Mouse (Mus musculus) hindbrain, embryonic 15.5 days (tissue): ENCODE data around the gene Dlgap3. TPM values are rescaled to one million over a fixed set of nuclear protein-coding genes. Genes with fewer than 3 reads are reported as not detected.

ENCODE experiments used
- ATAC-seq: fragments of 200-750 bp; cut with Nextera tagmentation; 2 replicates; pipeline ENCODE4 v1.8.0; 2017; ENCODE audit warnings: low read depth, moderate number of reproducible peaks, moderate TSS enrichment; ENCODE audit not compliant: low FRiP score
- H3K27ac ChIP-seq: fragments of 300-500 bp; sonication (generic); replicated peaks from 2 replicates; pipeline ENCODE4 v1.5.1; 2015; ENCODE audit warnings: mild to moderate bottlenecking, inconsistent platforms
- H3K27me3 ChIP-seq: fragments of 300-500 bp; sonication (generic); 2 replicates; pipeline ENCODE4 v1.6.1; 2015; ENCODE audit warnings: control low read depth, inconsistent platforms
- H3K36me3 ChIP-seq: fragments of 300-500 bp; sonication (generic); 2 replicates; pipeline ENCODE4 v1.6.1; 2015; ENCODE audit warnings: control low read depth, inconsistent platforms
- H3K4me1 ChIP-seq: fragments of 300-500 bp; sonication (generic); replicated peaks from 2 replicates; pipeline ENCODE4 v1.6.1; 2015; ENCODE audit warnings: control low read depth, inconsistent platforms
- H3K4me2 ChIP-seq: fragments of 300-500 bp; sonication (generic); 2 replicates; pipeline ENCODE4 v1.6.1; 2015; ENCODE audit warnings: moderate library complexity, mild to moderate bottlenecking, inconsistent platforms
- H3K4me3 ChIP-seq: fragments of 300-500 bp; sonication (generic); 2 replicates; pipeline ENCODE4 v1.5.1; 2015; ENCODE audit warnings: mild to moderate bottlenecking, inconsistent platforms
- H3K9ac ChIP-seq: fragments of 300-500 bp; sonication (generic); 2 replicates; pipeline ENCODE4 v1.6.1; 2015; ENCODE audit warnings: inconsistent platforms
- H3K9me3 ChIP-seq: fragments of 300-500 bp; sonication (generic); 2 replicates; pipeline ENCODE4 v1.6.1; 2016; ENCODE audit warnings: control low read depth, inconsistent platforms
- WGBS: fragments of 180-500 bp; shearing (Covaris S2); methylation state at CpG from one replicate; pipeline ENCODE4 v1.1.7; 2015; 5-methylcytosine and 5-hydroxymethylcytosine counted together
- polyA plus RNA-seq: library from polyadenylated mRNA; unstranded; fragments of >200 nt; fragmentation: Nextera tagmentation; extraction: Ambion mirVana; gene quantifications from 2 replicates; pipeline ENCODE4 v1.2.1, GENCODE M21; 2015

Gene Dlgap3
- polyA plus RNA-seq, 1 experiment from 2014 or later, result 32.0 TPM

DNA sequence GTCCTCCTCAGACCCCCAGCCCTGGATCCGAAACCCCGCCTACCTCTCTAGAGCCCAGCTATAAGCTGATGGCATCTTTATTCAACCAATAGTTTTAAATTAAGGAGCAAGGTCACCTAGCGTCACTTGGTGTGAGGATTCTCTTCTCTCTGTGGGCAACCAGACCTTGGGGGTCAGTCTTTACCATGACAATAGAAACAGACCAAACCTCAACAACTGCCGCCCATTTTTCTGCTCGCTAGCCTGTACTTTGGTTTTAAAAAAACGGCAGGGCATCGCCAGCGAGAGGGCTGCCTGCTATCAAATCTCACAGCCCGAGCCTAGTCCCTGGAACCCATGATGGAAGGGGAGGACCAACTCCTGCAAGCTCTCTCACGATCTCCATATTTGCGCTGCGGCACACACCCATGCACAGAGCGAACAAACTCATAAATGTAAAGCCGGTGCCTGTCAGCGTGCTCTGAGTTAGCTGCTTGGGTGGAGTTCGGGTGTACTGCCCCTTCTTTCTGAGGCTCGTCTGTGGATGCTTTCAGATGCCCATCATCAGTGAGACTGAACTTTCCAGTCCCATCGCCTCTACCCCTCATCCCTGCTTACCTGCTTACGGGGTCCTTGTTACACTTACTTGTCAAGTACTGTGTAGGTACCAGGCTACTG, 55.6 kb downstream of the Dlgap3 start:
- H3K4me1 ChIP-seq, result peaks cover 24% of the 10 kb centered on the region; the same call in 1 of the 2 replicates
- ATAC-seq, result no peak
- 0 out of 2 replicates have a peak, but pooled peaks cover 2% of the 10 kb centered on the region for H3K27me3 ChIP-seq
- peak overlapping the region; percentile 14; the same call in 1 of the 2 replicates for H3K4me2 ChIP-seq
- H3K27ac ChIP-seq, result no peak overlapping the region
- H3K36me3 ChIP-seq, result peaks cover 4% of the 10 kb centered on the region
- WGBS, result 18% methylated on average over 19 of the region's 19 CpGs
- H3K9ac ChIP-seq, result no peak overlapping the region; the same call in 1 of the 2 replicates
- H3K9me3 ChIP-seq, result no peaks in the 10 kb centered on the region
- no peak overlapping the region for H3K4me3 ChIP-seq

DNA sequence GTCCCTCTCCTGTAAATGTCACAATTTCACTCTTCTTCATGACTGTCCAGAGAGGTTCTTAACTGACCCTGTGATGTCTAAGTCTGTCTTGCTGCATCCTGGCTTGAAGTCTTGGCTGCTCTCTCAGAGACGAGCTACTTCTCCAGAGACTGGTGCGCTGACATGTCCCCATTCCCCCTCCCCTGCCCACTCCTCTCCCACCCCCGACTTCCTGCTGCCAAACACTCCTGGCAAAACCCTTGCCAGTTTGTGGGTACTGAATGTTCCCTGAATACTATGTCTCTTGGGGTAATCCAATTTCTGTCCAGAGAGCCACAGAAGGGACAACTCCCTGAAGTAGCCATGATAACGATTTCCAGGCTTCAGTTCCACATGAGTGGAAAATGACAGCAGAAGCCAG, 57.1 kb downstream of the Dlgap3 start:
- WGBS, result 26% methylated on average over 4 of the region's 4 CpGs
- Histone ChIP-seq H3K9me3 (no peaks in the 10 kb centered on the region), H3K36me3 (no peaks in the 10 kb centered on the region), H3K4me2 (no peak overlapping the region), H3K4me1 (peaks cover 25% of the 10 kb centered on the region), H3K4me3 (no peak overlapping the region), H3K9ac (no peak overlapping the region), H3K27ac (no peak overlapping the region), H3K27me3 (0 out of 2 replicates have a peak, but pooled peaks cover 2% of the 10 kb centered on the region)
- no peak for ATAC-seq

DNA sequence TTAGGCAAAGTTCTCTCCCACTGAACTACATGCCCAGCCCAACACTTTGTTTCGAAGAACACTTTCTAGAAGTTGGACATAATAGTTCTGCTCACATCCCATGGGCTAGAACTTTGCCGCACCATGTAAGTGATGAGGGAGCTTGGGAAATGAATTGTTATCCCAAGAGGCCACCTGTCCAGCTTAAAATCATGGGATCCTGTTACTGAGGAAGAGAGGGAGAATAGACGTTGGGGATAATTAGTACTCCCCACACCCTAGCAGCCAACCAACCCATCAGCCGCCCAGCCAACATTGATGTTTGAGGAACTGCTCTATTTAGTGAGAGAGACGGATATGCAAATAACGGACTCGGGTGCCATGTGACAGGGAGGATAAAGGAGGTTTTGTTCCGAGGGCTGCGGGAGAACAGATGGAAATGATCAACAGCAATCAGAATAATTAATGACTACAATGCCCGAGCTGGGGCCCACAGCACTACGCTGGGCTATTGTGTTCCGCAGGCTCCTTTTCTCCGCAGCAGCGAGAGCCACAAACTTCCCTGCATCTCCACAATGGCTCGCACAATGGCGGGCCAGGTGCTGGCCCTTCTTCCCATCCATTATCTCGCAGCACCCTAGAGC, 58.2 kb downstream of the Dlgap3 start:
- Histone ChIP-seq H3K4me3 (no peak overlapping the region), H3K36me3 (no peaks in the 10 kb centered on the region), H3K9ac (no peak overlapping the region), H3K4me2 (no peak overlapping the region), H3K4me1 (peaks cover 36% of the 10 kb centered on the region), H3K9me3 (no peaks in the 10 kb centered on the region), H3K27ac (peak overlapping the region; percentile 43), H3K27me3 (no peaks in the 10 kb centered on the region)
- WGBS, result 14% methylated on average over 17 of the region's 17 CpGs
- ATAC-seq, result peak; percentile 32

DNA sequence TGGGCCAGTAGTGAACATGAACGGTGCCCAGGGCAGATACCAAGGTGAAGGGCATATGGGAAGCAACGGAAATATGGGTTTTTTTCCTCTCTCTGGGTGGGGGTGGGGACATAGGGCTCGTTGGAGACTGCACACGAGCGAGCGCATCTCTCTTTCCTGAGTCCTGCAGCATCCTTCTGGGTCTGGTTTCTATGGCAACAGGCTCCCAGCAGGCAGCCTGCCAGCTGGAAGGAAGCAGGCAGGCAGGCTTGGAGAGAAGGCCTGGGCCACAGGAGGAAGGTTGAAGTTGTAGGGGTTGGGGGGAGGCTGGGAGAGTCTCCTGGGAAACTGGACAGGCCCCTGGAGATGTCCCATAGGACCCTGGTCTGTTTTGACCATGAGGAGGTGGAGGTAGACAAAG, 63.0 kb downstream of the Dlgap3 start:
- WGBS, result 8% methylated on average over 6 of the region's 6 CpGs
- H3K4me2 ChIP-seq, result peak overlapping the region; percentile 36
- no peaks in the 10 kb centered on the region for H3K27me3 ChIP-seq
- peak; percentile 75 for ATAC-seq
- no peaks in the 10 kb centered on the region for H3K9me3 ChIP-seq
- no peak overlapping the region for H3K9ac ChIP-seq
- no peak overlapping the region for H3K4me3 ChIP-seq
- H3K4me1 ChIP-seq, result peaks cover 49% of the 10 kb centered on the region
- peak overlapping the region; percentile 81 for H3K27ac ChIP-seq
- no peaks in the 10 kb centered on the region; the same call in 1 of the 2 replicates for H3K36me3 ChIP-seq

DNA sequence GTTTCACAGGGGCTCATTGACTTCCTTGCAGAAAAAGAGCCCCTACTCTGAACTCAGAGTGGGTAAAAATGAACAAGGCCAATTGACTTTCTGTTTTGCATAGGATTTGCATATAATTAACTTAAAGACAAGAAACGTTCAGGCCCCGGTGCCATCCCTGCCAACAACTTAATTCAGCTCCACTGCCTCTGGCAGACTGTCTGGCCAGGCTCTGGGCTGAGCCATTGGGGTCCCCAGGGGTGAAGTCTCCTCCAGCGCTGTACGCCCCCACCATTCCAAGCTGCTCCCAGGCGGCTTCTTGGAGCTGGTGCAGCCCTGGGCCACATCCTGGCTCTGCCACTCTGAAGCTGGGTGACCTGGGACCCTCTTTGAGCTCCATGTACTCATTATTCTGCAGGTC, 63.5 kb downstream of the Dlgap3 start:
- H3K9ac ChIP-seq, result no peak overlapping the region
- no peaks in the 10 kb centered on the region; the same call in 1 of the 2 replicates for H3K36me3 ChIP-seq
- WGBS, result 13% methylated on average over 5 of the region's 5 CpGs
- peak; percentile 55 for ATAC-seq
- no peaks in the 10 kb centered on the region for H3K27me3 ChIP-seq
- H3K9me3 ChIP-seq, result no peaks in the 10 kb centered on the region
- no peak overlapping the region for H3K4me3 ChIP-seq
- peak overlapping the region; percentile 81 for H3K27ac ChIP-seq
- peak overlapping the region; percentile 36 for H3K4me2 ChIP-seq
- H3K4me1 ChIP-seq, result peaks cover 45% of the 10 kb centered on the region

DNA sequence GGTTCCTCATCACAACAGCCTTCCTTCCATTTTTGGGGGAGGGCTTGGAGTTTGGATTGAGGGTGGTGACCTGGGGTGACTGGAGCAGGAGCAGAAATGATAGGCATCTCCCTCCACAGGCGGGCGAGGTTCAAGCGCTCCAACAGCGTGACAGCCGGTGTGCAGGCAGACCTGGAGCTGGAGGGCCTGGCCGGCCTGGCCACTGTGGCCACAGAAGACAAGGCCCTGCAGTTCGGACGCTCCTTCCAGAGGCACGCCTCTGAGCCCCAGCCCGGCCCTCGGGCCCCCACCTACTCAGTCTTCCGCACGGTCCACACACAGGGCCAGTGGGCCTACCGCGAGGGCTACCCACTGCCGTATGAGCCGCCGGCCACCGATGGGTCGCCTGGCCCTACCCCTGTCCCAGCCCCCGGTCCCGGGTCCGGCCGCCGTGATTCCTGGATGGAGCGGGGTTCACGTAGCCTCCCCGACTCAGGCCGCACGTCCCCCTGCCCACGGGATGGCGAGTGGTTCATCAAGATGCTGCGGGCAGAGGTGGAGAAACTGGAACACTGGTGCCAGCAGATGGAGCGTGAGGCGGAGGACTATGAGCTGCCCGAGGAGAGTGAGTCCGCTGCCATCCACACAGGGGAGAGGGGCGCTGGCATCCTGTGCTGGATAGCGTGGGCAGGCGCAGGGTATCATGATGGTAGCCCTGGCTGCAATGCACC, 64.6 kb downstream of the Dlgap3 start:
- ATAC-seq, result no peak
- no peak overlapping the region for H3K4me2 ChIP-seq
- no peaks in the 10 kb centered on the region for H3K27me3 ChIP-seq
- H3K9ac ChIP-seq, result no peak overlapping the region
- no peak overlapping the region for H3K4me3 ChIP-seq
- H3K9me3 ChIP-seq, result no peaks in the 10 kb centered on the region
- peaks cover 41% of the 10 kb centered on the region for H3K4me1 ChIP-seq
- WGBS, result 88% methylated on average over 40 of the region's 40 CpGs
- H3K36me3 ChIP-seq, result no peaks in the 10 kb centered on the region; the same call in 1 of the 2 replicates
- peak overlapping the region; percentile 81 for H3K27ac ChIP-seq

DNA sequence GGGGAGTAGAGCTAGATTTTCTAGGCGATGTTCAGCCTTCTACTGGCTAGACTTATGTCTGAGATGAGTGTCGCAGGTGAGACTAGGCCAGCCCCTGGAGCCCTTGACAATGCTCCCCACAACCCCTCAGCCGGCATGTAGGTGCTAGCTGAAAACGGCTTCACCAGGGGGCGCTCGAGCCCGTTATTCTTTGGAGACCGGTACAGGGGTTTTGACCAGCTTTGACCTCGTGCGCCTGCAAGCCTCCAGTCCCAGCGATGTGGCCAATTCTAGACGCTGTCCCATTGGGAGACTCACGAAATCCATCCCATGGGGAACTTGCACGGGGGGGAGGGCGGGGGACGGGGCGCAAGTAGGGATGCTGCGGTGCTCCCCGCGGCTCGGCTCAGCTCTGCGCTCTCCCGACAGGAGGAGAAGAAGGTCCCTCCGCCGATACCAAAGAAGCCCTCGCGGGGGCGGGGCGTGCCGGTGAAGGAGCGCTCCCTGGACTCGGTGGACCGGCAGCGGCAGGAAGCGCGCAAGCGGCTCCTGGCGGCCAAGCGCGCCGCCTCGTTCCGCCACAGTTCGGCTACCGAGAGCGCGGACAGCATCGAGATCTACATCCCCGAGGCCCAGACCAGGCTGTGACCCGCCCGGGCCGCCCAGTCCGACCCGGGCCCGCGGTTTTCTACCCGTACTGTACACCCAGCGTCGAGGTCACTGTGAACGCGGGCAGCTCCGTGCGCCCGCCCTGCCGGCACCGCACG, 66.9 kb downstream of the Dlgap3 start:
- no peaks in the 10 kb centered on the region; the same call in 1 of the 2 replicates for H3K36me3 ChIP-seq
- H3K4me1 ChIP-seq, result peaks cover 40% of the 10 kb centered on the region
- H3K4me2 ChIP-seq, result peak overlapping the region; percentile 97
- no peaks in the 10 kb centered on the region for H3K27me3 ChIP-seq
- peak overlapping the region; percentile 49 for H3K4me3 ChIP-seq
- H3K9me3 ChIP-seq, result no peaks in the 10 kb centered on the region
- H3K27ac ChIP-seq, result peak overlapping the region; percentile 77
- H3K9ac ChIP-seq, result peak overlapping the region; percentile 67
- ATAC-seq, result peak; percentile 63; the same call in 1 of the 2 replicates
- 1% methylated on average over 59 of the region's 67 CpGs for WGBS

DNA sequence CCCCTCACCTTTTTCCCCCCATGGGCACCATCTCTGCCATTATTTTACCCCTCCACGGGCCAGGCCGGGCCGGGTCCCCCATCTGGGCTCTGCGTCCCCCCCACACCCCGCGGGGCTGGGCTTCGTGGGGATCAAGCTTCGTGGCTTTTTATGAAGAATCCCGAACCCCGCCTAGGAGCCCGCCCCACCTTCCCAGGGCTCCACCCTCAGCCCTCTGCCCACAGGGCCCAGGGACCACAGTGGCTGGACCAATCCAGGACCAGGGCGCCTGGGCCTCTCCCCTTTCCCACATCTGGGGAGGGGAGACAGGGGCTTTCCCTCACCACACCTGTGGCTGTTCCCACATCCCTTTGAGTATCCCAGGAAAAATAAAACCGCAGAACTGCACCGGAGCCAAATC, 67.6 kb downstream of the Dlgap3 start:
- Histone ChIP-seq H3K9me3 (no peaks in the 10 kb centered on the region), H3K4me2 (peak overlapping the region; percentile 97), H3K9ac (peak overlapping the region; percentile 67), H3K36me3 (no peaks in the 10 kb centered on the region; the same call in 1 of the 2 replicates), H3K4me1 (peaks cover 33% of the 10 kb centered on the region), H3K27me3 (no peaks in the 10 kb centered on the region), H3K4me3 (peak overlapping the region; percentile 49), H3K27ac (peak overlapping the region; percentile 77)
- WGBS, result 2% methylated on average over 14 of the region's 14 CpGs
- ATAC-seq, result no peak

DNA sequence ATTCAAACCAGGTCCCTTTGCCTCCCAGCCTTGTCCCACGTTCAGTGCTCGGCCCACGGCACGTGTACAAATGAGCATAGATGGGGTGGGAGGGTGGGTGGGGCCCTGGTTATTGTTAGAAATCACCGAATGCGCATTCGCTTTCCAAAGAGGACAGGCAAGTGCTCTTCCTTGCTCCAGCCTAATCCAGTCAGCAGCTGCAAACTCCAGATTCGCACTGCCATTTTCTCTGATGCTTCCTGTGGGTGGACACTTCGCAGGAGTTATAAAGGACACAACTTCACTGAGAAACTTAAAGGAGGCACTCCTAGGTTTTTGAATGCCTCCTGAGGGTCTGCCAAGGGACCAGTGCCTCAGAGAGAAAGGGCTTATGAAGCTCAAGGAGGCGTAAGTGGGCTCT, 68.3 kb downstream of the Dlgap3 start:
- no peaks in the 10 kb centered on the region; the same call in 1 of the 2 replicates for H3K36me3 ChIP-seq
- no peak overlapping the region for H3K9ac ChIP-seq
- no peaks in the 10 kb centered on the region for H3K9me3 ChIP-seq
- H3K4me3 ChIP-seq, result no peak overlapping the region
- no peaks in the 10 kb centered on the region for H3K27me3 ChIP-seq
- peaks cover 27% of the 10 kb centered on the region for H3K4me1 ChIP-seq
- no peak overlapping the region for H3K27ac ChIP-seq
- ATAC-seq, result no peak
- WGBS, result 54% methylated on average over 10 of the region's 10 CpGs
- H3K4me2 ChIP-seq, result peak overlapping the region; percentile 97; the same call in 1 of the 2 replicates

DNA sequence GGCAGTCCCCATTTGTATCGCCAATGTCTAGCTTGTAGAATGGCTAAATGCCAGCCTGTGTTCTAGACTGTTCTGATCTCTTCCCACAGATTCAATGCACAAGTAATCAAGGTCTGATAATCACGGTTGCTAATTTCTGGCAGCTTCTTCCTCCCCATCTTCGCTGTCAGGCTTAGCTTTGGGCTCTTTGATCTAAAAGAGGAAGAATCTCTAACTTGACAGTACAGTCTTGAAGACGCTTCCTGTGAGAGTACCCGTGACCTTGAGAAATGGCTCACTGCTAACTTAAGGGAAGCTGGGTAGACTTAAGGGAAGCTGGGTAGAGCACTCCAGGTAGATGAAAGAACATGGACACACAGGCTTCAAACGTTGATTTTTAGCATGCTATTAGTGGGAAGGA, 73.7 kb downstream of the Dlgap3 start:
- no peaks in the 10 kb centered on the region for H3K27me3 ChIP-seq
- peaks cover 17% of the 10 kb centered on the region for H3K4me1 ChIP-seq
- WGBS, result 65% methylated on average over 6 of the region's 6 CpGs
- peaks cover 4% of the 10 kb centered on the region; the same call in 1 of the 2 replicates for H3K36me3 ChIP-seq
- no peaks in the 10 kb centered on the region for H3K9me3 ChIP-seq
- no peak overlapping the region for H3K27ac ChIP-seq
- H3K4me3 ChIP-seq, result no peak overlapping the region
- H3K4me2 ChIP-seq, result no peak overlapping the region
- no peak overlapping the region for H3K9ac ChIP-seq
- ATAC-seq, result no peak

DNA sequence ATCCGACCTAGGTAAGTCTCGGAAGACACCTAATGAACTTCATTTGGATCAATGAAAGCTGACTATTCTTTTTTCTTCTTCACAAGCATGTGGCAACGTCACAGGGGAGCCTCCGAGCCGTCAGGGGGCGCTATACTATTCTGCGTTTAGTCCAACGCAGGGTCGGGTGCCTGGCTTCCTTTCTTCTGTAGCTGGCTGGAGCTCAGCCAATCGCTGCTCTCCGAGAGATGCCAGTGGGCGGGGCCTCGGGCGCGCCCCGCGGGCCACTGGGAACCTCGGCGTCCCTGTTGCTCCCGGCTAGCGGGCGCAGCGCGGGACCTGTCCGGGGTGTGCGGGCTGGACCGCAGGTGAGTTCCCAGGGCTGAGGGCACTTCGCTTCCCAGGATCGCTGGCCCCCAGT, 74.5 kb downstream of the Dlgap3 start, which contains the start of gene Smim12:
TSS of gene Smim12 (plus strand) at position 233 of the 400 bp plus-strand sequence.
- H3K27ac ChIP-seq, result peak within 1 kb of the TSS; percentile 61; the same call in 1 of the 2 replicates
- H3K4me1 ChIP-seq, result peaks cover 17% of the 10 kb centered on the region
- peak; percentile 94 for ATAC-seq
- H3K9me3 ChIP-seq, result no peaks in the 10 kb centered on the region
- no peaks in the 10 kb centered on the region for H3K27me3 ChIP-seq
- peak within 1 kb of the TSS; percentile 87 for H3K9ac ChIP-seq
- peak within 1 kb of the TSS; percentile 87 for H3K4me2 ChIP-seq
- peak within 1 kb of the TSS; percentile 90 for H3K4me3 ChIP-seq
- peaks cover 11% of the 10 kb centered on the region for H3K36me3 ChIP-seq
- WGBS, result under 1% methylated on average over 29 of the region's 29 CpGs
